Mouse (Mus musculus) midbrain, embryonic 13.5 days (tissue): ENCODE measurements around the gene Epop. TPM values are rescaled to one million over a fixed set of nuclear protein-coding genes. Genes with fewer than 3 reads are reported as not detected.

Experiments
- ATAC-seq: fragments of 200-750 bp; cut with Nextera tagmentation; 2 replicates; pipeline ENCODE4 v1.8.0; 2017; ENCODE audit warnings: mild to moderate bottlenecking, moderate TSS enrichment, moderate library complexity
- H3K27ac ChIP-seq: fragments of 300-500 bp; sonication (generic); 2 replicates; pipeline ENCODE4 v1.5.1; 2015; ENCODE audit warnings: inconsistent platforms, mild to moderate bottlenecking, moderate library complexity
- H3K27me3 ChIP-seq: fragments of 300-500 bp; sonication (generic); 2 replicates; pipeline ENCODE4 v1.6.1; 2015; ENCODE audit warnings: mild to moderate bottlenecking, inconsistent platforms
- H3K36me3 ChIP-seq: fragments of 300-500 bp; sonication (generic); 2 replicates; pipeline ENCODE4 v1.6.1; 2015; ENCODE audit warnings: mild to moderate bottlenecking, inconsistent platforms
- H3K4me1 ChIP-seq: fragments of 300-500 bp; sonication (generic); replicated peaks from 2 replicates; pipeline ENCODE4 v1.6.1; 2015; ENCODE audit warnings: inconsistent platforms
- H3K4me2 ChIP-seq: fragments of 300-500 bp; sonication (generic); replicated peaks from 2 replicates; pipeline ENCODE4 v1.6.1; 2015; ENCODE audit warnings: moderate library complexity, mild to moderate bottlenecking, inconsistent platforms
- H3K4me3 ChIP-seq: fragments of 300-500 bp; sonication (generic); replicated peaks from 2 replicates; pipeline ENCODE4 v1.5.1; 2015; ENCODE audit warnings: mild to moderate bottlenecking, inconsistent platforms
- H3K9ac ChIP-seq: fragments of 300-500 bp; sonication (generic); replicated peaks from 2 replicates; pipeline ENCODE4 v1.6.1; 2015; ENCODE audit warnings: mild to moderate bottlenecking, inconsistent platforms
- H3K9me3 ChIP-seq: fragments of 300-500 bp; sonication (generic); 2 replicates; pipeline ENCODE4 v1.6.1; 2016; ENCODE audit warnings: mild to moderate bottlenecking, inconsistent platforms
- WGBS: fragments of 180-500 bp; shearing (Covaris S2); methylation state at CpG from one replicate; pipeline ENCODE4 v1.1.7; 2015; 5-methylcytosine and 5-hydroxymethylcytosine counted together
- polyA plus RNA-seq: library from polyadenylated mRNA; unstranded; fragments of >200 nt; fragmentation: Nextera tagmentation; extraction: Ambion mirVana; gene quantifications from 2 replicates; pipeline ENCODE4 v1.2.1, GENCODE M21; 2015

Gene Epop
- 3.0 and 4.2 TPM in 2 replicates for polyA plus RNA-seq

GRCm38 (mm10) chr11:97629576-97629975 is at the start of gene Epop:
TSS of gene Epop (minus strand) at chr11:97629702.
- under 1% methylated on average over 47 of the region's 47 CpGs for WGBS
- Histone ChIP-seq H3K4me1 (peaks cover 32% of the 10 kb centered on the region), H3K27me3 (peaks cover 72% of the 10 kb centered on the region), H3K27ac (no peak within 1 kb of the TSS), H3K4me3 (peak within 1 kb of the TSS; percentile 67), H3K9ac (peak within 1 kb of the TSS; percentile 78), H3K9me3 (no peaks in the 10 kb centered on the region), H3K4me2 (peak within 1 kb of the TSS; percentile 72), H3K36me3 (no peaks in the 10 kb centered on the region)
- ATAC-seq, result peak; percentile 91

- H3K9ac ChIP-seq, result peak overlapping the region; percentile 28; the same call in 1 of the 2 replicates
- H3K4me1 ChIP-seq, result peaks cover 36% of the 10 kb centered on the region
- no peaks in the 10 kb centered on the region for H3K9me3 ChIP-seq
- no peak overlapping the region for H3K27ac ChIP-seq
- 0 out of 2 replicates have a peak, but pooled peaks cover 4% of the 10 kb centered on the region for H3K27me3 ChIP-seq
- H3K36me3 ChIP-seq, result peaks cover 93% of the 10 kb centered on the region
- no peak overlapping the region for H3K4me3 ChIP-seq
- WGBS, result 62% methylated on average over 15 of the region's 15 CpGs
- no peak overlapping the region for H3K4me2 ChIP-seq
- ATAC-seq, result no peak
Measured at GRCm38 (mm10) chr11:97678301-97678700, 48.8 kb upstream of the Epop start.

- Histone ChIP-seq H3K4me1 (peaks cover 36% of the 10 kb centered on the region), H3K27me3 (0 out of 2 replicates have a peak, but pooled peaks cover 4% of the 10 kb centered on the region), H3K36me3 (peaks cover 97% of the 10 kb centered on the region), H3K27ac (peak overlapping the region; percentile 47; the same call in 1 of the 2 replicates), H3K4me3 (no peak overlapping the region), H3K9ac (peak overlapping the region; percentile 28; the same call in 1 of the 2 replicates), H3K9me3 (no peaks in the 10 kb centered on the region), H3K4me2 (no peak overlapping the region)
- no peak for ATAC-seq
- WGBS, result 28% methylated on average over 8 of the region's 8 CpGs
Measured at GRCm38 (mm10) chr11:97677842-97678241, 48.3 kb upstream of the Epop start.

GRCm38 (mm10) chr11:97677381-97677780 is 47.9 kb upstream of the Epop start:
- H3K4me3 ChIP-seq, result no peak overlapping the region
- no peak overlapping the region for H3K4me2 ChIP-seq
- H3K36me3 ChIP-seq, result peaks cover 98% of the 10 kb centered on the region
- no peak overlapping the region for H3K9ac ChIP-seq
- no peak for ATAC-seq
- H3K27ac ChIP-seq, result peak overlapping the region; percentile 47
- H3K27me3 ChIP-seq, result 0 out of 2 replicates have a peak, but pooled peaks cover 4% of the 10 kb centered on the region
- H3K4me1 ChIP-seq, result peaks cover 36% of the 10 kb centered on the region
- 16% methylated on average over 15 of the region's 15 CpGs for WGBS
- H3K9me3 ChIP-seq, result no peaks in the 10 kb centered on the region

- H3K36me3 ChIP-seq, result peaks cover 98% of the 10 kb centered on the region
- H3K4me2 ChIP-seq, result no peak overlapping the region
- H3K27me3 ChIP-seq, result 0 out of 2 replicates have a peak, but pooled peaks cover 4% of the 10 kb centered on the region
- peaks cover 36% of the 10 kb centered on the region for H3K4me1 ChIP-seq
- WGBS, result 75% methylated on average over 15 of the region's 15 CpGs
- no peaks in the 10 kb centered on the region for H3K9me3 ChIP-seq
- ATAC-seq, result 0 out of 2 replicates have a peak, but pooled peaks have one; percentile 10
- H3K4me3 ChIP-seq, result no peak overlapping the region
- H3K9ac ChIP-seq, result 0 out of 2 replicates have a peak overlapping the region, but pooled peaks have one; percentile 21
- no peak overlapping the region for H3K27ac ChIP-seq
Measured at GRCm38 (mm10) chr11:97676050-97676754, 46.7 kb upstream of the Epop start.

GRCm38 (mm10) chr11:97673148-97673547 is 43.6 kb upstream of the Epop start:
- no peak overlapping the region for H3K4me3 ChIP-seq
- no peak for ATAC-seq
- peaks cover 99% of the 10 kb centered on the region for H3K36me3 ChIP-seq
- no peak overlapping the region for H3K27ac ChIP-seq
- 79% methylated on average over 11 of the region's 11 CpGs for WGBS
- H3K9me3 ChIP-seq, result no peaks in the 10 kb centered on the region
- no peak overlapping the region for H3K4me2 ChIP-seq
- H3K4me1 ChIP-seq, result peaks cover 51% of the 10 kb centered on the region
- no peak overlapping the region for H3K9ac ChIP-seq
- H3K27me3 ChIP-seq, result 0 out of 2 replicates have a peak, but pooled peaks cover 4% of the 10 kb centered on the region

GRCm38 (mm10) chr11:97671177-97671527 is 41.6 kb upstream of the Epop start:
- 25% methylated on average over 2 of the region's 2 CpGs for WGBS
- H3K36me3 ChIP-seq, result peaks cover 98% of the 10 kb centered on the region
- H3K9ac ChIP-seq, result no peak overlapping the region
- no peak overlapping the region for H3K27ac ChIP-seq
- peaks cover 31% of the 10 kb centered on the region for H3K4me1 ChIP-seq
- no peaks in the 10 kb centered on the region for H3K27me3 ChIP-seq
- H3K4me3 ChIP-seq, result no peak overlapping the region
- no peak overlapping the region for H3K4me2 ChIP-seq
- ATAC-seq, result no peak
- H3K9me3 ChIP-seq, result no peaks in the 10 kb centered on the region

GRCm38 (mm10) chr11:97670234-97671176 is 41.0 kb upstream of the Epop start:
- Histone ChIP-seq H3K4me2 (no peak overlapping the region), H3K27ac (no peak overlapping the region), H3K4me1 (peaks cover 26% of the 10 kb centered on the region), H3K27me3 (no peaks in the 10 kb centered on the region), H3K9ac (no peak overlapping the region), H3K4me3 (no peak overlapping the region), H3K36me3 (peaks cover 98% of the 10 kb centered on the region), H3K9me3 (no peaks in the 10 kb centered on the region)
- WGBS, result 71% methylated on average over 13 of the region's 13 CpGs
- no peak for ATAC-seq

GRCm38 (mm10) chr11:97669829-97670228 is 40.3 kb upstream of the Epop start:
- no peaks in the 10 kb centered on the region for H3K9me3 ChIP-seq
- WGBS, result 34% methylated on average over 6 of the region's 6 CpGs
- no peak overlapping the region for H3K4me2 ChIP-seq
- H3K36me3 ChIP-seq, result peaks cover 94% of the 10 kb centered on the region
- H3K27me3 ChIP-seq, result no peaks in the 10 kb centered on the region
- H3K4me3 ChIP-seq, result no peak overlapping the region
- peaks cover 33% of the 10 kb centered on the region for H3K4me1 ChIP-seq
- no peak for ATAC-seq
- no peak overlapping the region for H3K27ac ChIP-seq
- H3K9ac ChIP-seq, result no peak overlapping the region

GRCm38 (mm10) chr11:97669268-97669667 is 39.8 kb upstream of the Epop start:
- no peaks in the 10 kb centered on the region for H3K27me3 ChIP-seq
- peaks cover 88% of the 10 kb centered on the region for H3K36me3 ChIP-seq
- no peak overlapping the region for H3K4me3 ChIP-seq
- no peak overlapping the region for H3K4me2 ChIP-seq
- no peaks in the 10 kb centered on the region for H3K9me3 ChIP-seq
- no peak for ATAC-seq
- H3K4me1 ChIP-seq, result peaks cover 39% of the 10 kb centered on the region
- H3K9ac ChIP-seq, result peak overlapping the region; percentile 49
- 0 out of 2 replicates have a peak overlapping the region, but pooled peaks have one; percentile 49 for H3K27ac ChIP-seq
- 46% methylated on average over 14 of the region's 15 CpGs for WGBS

GRCm38 (mm10) chr11:97668160-97668559 is 38.7 kb upstream of the Epop start:
- H3K9me3 ChIP-seq, result no peaks in the 10 kb centered on the region
- H3K4me2 ChIP-seq, result no peak overlapping the region
- peaks cover 41% of the 10 kb centered on the region for H3K4me1 ChIP-seq
- H3K27me3 ChIP-seq, result no peaks in the 10 kb centered on the region
- H3K27ac ChIP-seq, result no peak overlapping the region
- no peak for ATAC-seq
- 94% methylated on average over 7 of the region's 7 CpGs for WGBS
- H3K9ac ChIP-seq, result no peak overlapping the region
- peaks cover 77% of the 10 kb centered on the region for H3K36me3 ChIP-seq
- H3K4me3 ChIP-seq, result no peak overlapping the region

- Histone ChIP-seq H3K9ac (no peak overlapping the region), H3K36me3 (peaks cover 64% of the 10 kb centered on the region)
- 95% methylated on average over 15 of the region's 15 CpGs for WGBS
Measured at GRCm38 (mm10) chr11:97666794-97667193, 37.3 kb upstream of the Epop start.

More at GRCm38 (mm10) chr11:97666794-97667193, 37.3 kb upstream of the Epop start:
- Histone ChIP-seq H3K27ac (no peak overlapping the region), H3K4me2 (no peak overlapping the region), H3K4me3 (no peak overlapping the region), H3K4me1 (peaks cover 52% of the 10 kb centered on the region), H3K9me3 (no peaks in the 10 kb centered on the region), H3K27me3 (peaks cover 7% of the 10 kb centered on the region)
- no peak for ATAC-seq
